Mouse (Mus musculus): ENCODE measurements at regions not wholly inside any gene's neighbourhood (a gene's known extent, or its start where the extent isn't known, plus 50 kb on each side); places are given as distances from the start of the nearest gene placed in this dataset.

GRCm38 (mm10) chr5:74821969-74822368 is 119.3 kb upstream of the Lnx1 start:
- WGBS (ENCODE audit: insufficient replicate concordance), result 65% methylated on average over 4 of the region's 4 CpGs
- no peak overlapping the region for H3K9ac ChIP-seq
- H3K4me2 ChIP-seq, result no peak overlapping the region
- H3K27ac ChIP-seq, result no peak overlapping the region
- H3K36me3 ChIP-seq, result no peaks in the 10 kb centered on the region
- ATAC-seq, result no peak
- no peaks in the 10 kb centered on the region for H3K4me1 ChIP-seq
- no peaks in the 10 kb centered on the region for H3K9me3 ChIP-seq (replicated peaks)
- no peaks in the 10 kb centered on the region for H3K27me3 ChIP-seq (replicated peaks)
- no peak overlapping the region for H3K4me3 ChIP-seq

- no peak overlapping the region for H3K4me3 ChIP-seq
- 63% methylated on average over 5 of the region's 5 CpGs for WGBS (ENCODE audit: insufficient replicate concordance)
- no peak for ATAC-seq
Measured at GRCm38 (mm10) chr5:74816523-74816922, 113.8 kb upstream of the Lnx1 start.

GRCm38 (mm10) chr5:74813396-74813795 is 110.7 kb upstream of the Lnx1 start:
- H3K9me3 ChIP-seq (replicated peaks), result no peaks in the 10 kb centered on the region
- no peaks in the 10 kb centered on the region for H3K27me3 ChIP-seq (replicated peaks)
- no peak overlapping the region for H3K27ac ChIP-seq
- H3K4me1 ChIP-seq, result no peaks in the 10 kb centered on the region
- no peak for ATAC-seq
- H3K4me2 ChIP-seq, result no peak overlapping the region
- WGBS (ENCODE audit: insufficient replicate concordance), result 27% methylated on average over 3 of the region's 3 CpGs
- no peaks in the 10 kb centered on the region for H3K36me3 ChIP-seq
- no peak overlapping the region for H3K4me3 ChIP-seq
- H3K9ac ChIP-seq, result no peak overlapping the region

More at GRCm38 (mm10) chr5:74816523-74816922, 113.8 kb upstream of the Lnx1 start:
- Histone ChIP-seq H3K9ac (no peak overlapping the region), H3K4me1 (no peaks in the 10 kb centered on the region), H3K36me3 (no peaks in the 10 kb centered on the region), H3K27ac (no peak overlapping the region), H3K4me2 (no peak overlapping the region), H3K27me3 (replicated peaks) (no peaks in the 10 kb centered on the region), H3K9me3 (replicated peaks) (no peaks in the 10 kb centered on the region)

DNA sequence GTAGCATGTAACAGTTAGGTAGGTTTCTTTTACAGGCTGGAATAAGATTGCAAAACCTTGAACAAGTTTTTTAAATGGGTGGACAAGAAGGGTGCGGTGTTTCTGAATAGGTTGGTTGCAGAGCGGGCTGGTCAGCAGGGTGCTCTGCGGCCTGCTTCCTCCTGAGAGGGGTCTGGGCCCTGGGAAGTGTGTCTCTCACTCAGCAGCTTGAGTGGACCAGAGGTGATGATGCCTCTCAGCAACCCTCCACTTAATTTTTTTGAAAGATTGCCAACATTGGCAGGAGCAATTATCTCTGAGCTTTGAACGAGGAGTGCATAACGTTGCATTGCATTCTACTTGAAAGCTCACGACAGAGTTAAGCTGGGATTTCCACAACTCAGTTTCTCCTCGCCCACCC is 108.3 kb upstream of the Lnx1 start:
- H3K4me1 ChIP-seq, result no peaks in the 10 kb centered on the region
- ATAC-seq, result no peak
- 63% methylated on average over 7 of the region's 7 CpGs for WGBS (ENCODE audit: insufficient replicate concordance)

GRCm38 (mm10) chr5:74807581-74808221 is 105.0 kb upstream of the Lnx1 start:
- H3K4me1 ChIP-seq, result no peaks in the 10 kb centered on the region
- H3K9ac ChIP-seq, result no peak overlapping the region
- H3K36me3 ChIP-seq, result no peaks in the 10 kb centered on the region
- H3K4me2 ChIP-seq, result no peak overlapping the region
- no peaks in the 10 kb centered on the region for H3K9me3 ChIP-seq (replicated peaks)
- no peak overlapping the region for H3K4me3 ChIP-seq
- WGBS (ENCODE audit: insufficient replicate concordance), result 51% methylated on average over 5 of the region's 5 CpGs
- no peak overlapping the region for H3K27ac ChIP-seq
- ATAC-seq, result no peak
- no peaks in the 10 kb centered on the region for H3K27me3 ChIP-seq (replicated peaks)

More for the DNA sequence above, 108.3 kb upstream of the Lnx1 start:
- Histone ChIP-seq H3K4me3 (no peak overlapping the region), H3K36me3 (no peaks in the 10 kb centered on the region), H3K27me3 (replicated peaks) (no peaks in the 10 kb centered on the region), H3K4me2 (no peak overlapping the region), H3K27ac (no peak overlapping the region), H3K9ac (no peak overlapping the region), H3K9me3 (replicated peaks) (no peaks in the 10 kb centered on the region)

GRCm38 (mm10) chr5:74801946-74802345 is 99.2 kb upstream of the Lnx1 start:
- no peak for ATAC-seq
- WGBS (ENCODE audit: insufficient replicate concordance), result 65% methylated on average over 6 of the region's 10 CpGs
- Histone ChIP-seq H3K4me3 (no peak overlapping the region), H3K9ac (no peak overlapping the region), H3K27me3 (replicated peaks) (no peaks in the 10 kb centered on the region), H3K27ac (no peak overlapping the region), H3K4me2 (no peak overlapping the region), H3K9me3 (replicated peaks) (no peaks in the 10 kb centered on the region), H3K36me3 (no peaks in the 10 kb centered on the region), H3K4me1 (no peaks in the 10 kb centered on the region)

DNA sequence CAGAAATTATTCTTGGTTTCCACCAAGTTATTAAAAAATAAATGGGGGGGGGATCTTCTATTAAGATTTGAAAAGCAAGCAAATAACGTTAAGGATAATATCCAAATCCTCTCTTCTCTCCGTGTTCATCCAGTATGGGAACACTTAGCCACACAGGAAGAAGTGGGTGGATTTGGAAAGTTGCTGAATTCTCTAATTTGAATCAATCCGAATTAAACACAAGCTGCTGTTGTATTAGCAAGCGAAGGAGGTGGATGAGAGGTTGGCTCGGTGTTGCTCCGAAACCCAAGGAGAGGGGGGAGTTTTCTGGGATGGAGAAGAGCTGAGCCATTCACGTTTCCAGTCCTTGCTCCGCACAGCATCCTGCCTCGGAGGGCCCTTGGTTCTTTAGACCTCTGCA is 97.6 kb upstream of the Lnx1 start:
- no peak overlapping the region for H3K4me2 ChIP-seq
- H3K9me3 ChIP-seq (replicated peaks), result no peaks in the 10 kb centered on the region
- 65% methylated on average over 9 of the region's 9 CpGs for WGBS (ENCODE audit: insufficient replicate concordance)
- no peak overlapping the region for H3K9ac ChIP-seq
- no peaks in the 10 kb centered on the region for H3K36me3 ChIP-seq
- H3K4me1 ChIP-seq, result no peaks in the 10 kb centered on the region
- no peaks in the 10 kb centered on the region for H3K27me3 ChIP-seq (replicated peaks)
- no peak overlapping the region for H3K4me3 ChIP-seq
- H3K27ac ChIP-seq, result no peak overlapping the region
- ATAC-seq, result no peak

GRCm38 (mm10) chr5:74796421-74797067 is 93.8 kb upstream of the Lnx1 start:
- no peak overlapping the region for H3K4me3 ChIP-seq
- WGBS (ENCODE audit: insufficient replicate concordance), result 45% methylated on average over 8 of the region's 8 CpGs
- no peaks in the 10 kb centered on the region for H3K36me3 ChIP-seq
- no peak overlapping the region for H3K9ac ChIP-seq
- no peak overlapping the region for H3K27ac ChIP-seq
- no peak overlapping the region for H3K4me2 ChIP-seq
- no peaks in the 10 kb centered on the region for H3K27me3 ChIP-seq (replicated peaks)
- no peak for ATAC-seq
- peaks cover 4% of the 10 kb centered on the region; the same call in 1 of the 2 replicates for H3K4me1 ChIP-seq
- no peaks in the 10 kb centered on the region for H3K9me3 ChIP-seq (replicated peaks)

- Histone ChIP-seq H3K9me3 (replicated peaks) (no peaks in the 10 kb centered on the region), H3K4me2 (no peak overlapping the region), H3K27me3 (replicated peaks) (no peaks in the 10 kb centered on the region), H3K36me3 (no peaks in the 10 kb centered on the region), H3K4me3 (no peak overlapping the region), H3K9ac (no peak overlapping the region), H3K27ac (no peak overlapping the region), H3K4me1 (peaks cover 4% of the 10 kb centered on the region; the same call in 1 of the 2 replicates)
- 58% methylated on average over 4 of the region's 4 CpGs for WGBS (ENCODE audit: insufficient replicate concordance)
- ATAC-seq, result no peak
Measured at GRCm38 (mm10) chr5:74794726-74795125, 92.0 kb upstream of the Lnx1 start.

- Histone ChIP-seq H3K27me3 (replicated peaks) (no peaks in the 10 kb centered on the region), H3K4me2 (no peak overlapping the region), H3K27ac (no peak overlapping the region), H3K4me1 (peaks cover 4% of the 10 kb centered on the region; the same call in 1 of the 2 replicates), H3K4me3 (no peak overlapping the region), H3K36me3 (no peaks in the 10 kb centered on the region), H3K9ac (no peak overlapping the region), H3K9me3 (replicated peaks) (no peaks in the 10 kb centered on the region)
- no peak for ATAC-seq
- whole genome bisulfite sequencing (ENCODE audit: insufficient replicate concordance), result 74% methylated on average over 4 of the region's 4 CpGs
Measured at GRCm38 (mm10) chr5:74793431-74793830, 90.7 kb upstream of the Lnx1 start.

GRCm38 (mm10) chr5:74792936-74793335 is 90.2 kb upstream of the Lnx1 start:
- Histone ChIP-seq H3K27ac (peak overlapping the region; percentile 41), H3K4me2 (no peak overlapping the region), H3K9ac (no peak overlapping the region), H3K36me3 (no peaks in the 10 kb centered on the region), H3K27me3 (replicated peaks) (no peaks in the 10 kb centered on the region), H3K4me3 (no peak overlapping the region), H3K4me1 (peaks cover 4% of the 10 kb centered on the region; the same call in 1 of the 2 replicates), H3K9me3 (replicated peaks) (no peaks in the 10 kb centered on the region)
- 44% methylated on average over 8 of the region's 8 CpGs for WGBS (ENCODE audit: insufficient replicate concordance)
- ATAC-seq, result no peak

- peak overlapping the region; percentile 14 for H3K4me2 ChIP-seq
- peaks cover 4% of the 10 kb centered on the region; the same call in 1 of the 2 replicates for H3K4me1 ChIP-seq
- H3K9me3 ChIP-seq (replicated peaks), result no peaks in the 10 kb centered on the region
- H3K4me3 ChIP-seq, result no peak overlapping the region
- H3K27me3 ChIP-seq (replicated peaks), result no peaks in the 10 kb centered on the region
- H3K9ac ChIP-seq, result no peak overlapping the region
- WGBS (ENCODE audit: insufficient replicate concordance), result 3% methylated on average over 7 of the region's 7 CpGs
- H3K36me3 ChIP-seq, result no peaks in the 10 kb centered on the region
- peak overlapping the region; percentile 41; the same call in 1 of the 2 replicates for H3K27ac ChIP-seq
- ATAC-seq, result no peak
Measured at GRCm38 (mm10) chr5:74792301-74792700, 89.6 kb upstream of the Lnx1 start.

All from liver, embryonic 12.5 days (tissue).